Mouse (Mus musculus): Measurements from ENCODE around the gene Frem3.

Frem3 gene

DNA sequence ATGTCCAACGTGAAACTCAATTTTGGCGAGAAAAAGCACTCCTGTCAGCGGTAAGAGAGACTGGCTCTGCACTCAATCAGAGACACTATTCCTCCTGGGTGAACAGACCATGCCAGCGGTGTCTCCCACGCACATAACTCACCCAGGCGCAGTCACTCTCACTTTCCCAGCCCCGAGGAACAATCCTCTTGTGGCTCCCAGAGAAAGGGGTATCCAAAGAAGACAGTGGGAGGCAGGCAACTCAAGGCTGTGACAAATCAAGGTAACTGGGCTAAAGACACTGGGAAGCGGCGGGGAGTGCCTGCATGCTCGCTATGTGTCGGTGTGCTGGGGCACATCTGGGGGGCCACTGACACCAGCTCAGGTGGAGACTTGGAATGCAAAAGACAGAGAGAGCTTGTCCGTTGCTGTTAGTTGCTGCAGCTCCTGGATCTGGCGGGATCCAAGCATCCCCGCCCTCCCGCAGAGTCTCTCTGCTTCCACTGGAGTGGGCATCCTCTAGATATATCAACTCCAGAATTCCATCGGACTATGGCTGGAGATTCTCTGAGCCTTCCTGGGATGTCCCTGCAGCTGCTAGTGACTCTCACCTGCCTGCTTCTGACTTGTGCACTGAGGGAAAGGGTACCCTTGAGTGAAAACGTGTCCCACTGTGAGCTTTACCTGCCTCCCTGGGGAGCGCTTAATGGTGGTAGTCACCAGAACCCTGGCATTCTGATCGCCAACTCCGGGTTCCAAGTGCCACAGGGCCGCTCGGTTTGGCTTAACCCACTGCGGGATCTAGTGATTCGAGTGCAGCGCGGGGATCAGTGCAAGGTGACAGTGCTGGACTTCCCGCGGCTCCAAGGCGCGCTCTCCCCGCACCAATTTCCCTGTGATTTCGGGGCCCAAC is at the start of gene Frem3:
Gene Frem3, plus strand, starts transcription at position 532 of the 892 bp plus-strand sequence.
- DNase-seq, result no peak

DNA sequence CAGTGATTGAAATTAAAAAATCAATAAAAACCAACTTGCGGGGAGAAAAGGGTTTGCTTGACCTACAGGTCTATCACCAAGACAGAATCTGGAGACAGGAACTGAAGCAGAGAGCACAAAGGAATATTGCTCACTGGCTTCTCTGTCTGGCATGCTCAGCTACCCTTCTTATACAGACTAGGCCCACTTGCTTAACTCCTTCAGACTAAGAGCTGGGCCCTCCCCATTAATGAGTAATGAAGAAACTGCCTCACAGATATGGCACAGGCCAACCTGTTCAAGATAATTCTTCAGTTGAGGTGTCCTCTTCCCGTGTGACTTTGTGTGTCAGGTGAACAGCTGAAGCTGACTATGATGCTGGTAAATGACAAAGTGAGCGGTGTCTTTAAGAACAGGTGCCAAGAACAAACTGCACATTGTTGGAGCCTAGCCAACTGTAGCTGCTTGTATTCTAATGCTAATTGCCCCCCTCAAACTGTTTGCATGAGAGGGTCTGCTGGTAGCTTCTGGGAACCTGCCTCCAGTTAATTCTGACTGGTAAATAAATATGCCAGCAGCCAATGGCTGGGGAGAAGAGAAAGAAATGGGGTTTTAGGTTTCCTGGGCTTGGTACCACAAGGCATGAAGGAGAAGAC is 46.6 kb upstream of the Frem3 start:
- DNase-seq, result no peak

DNA sequence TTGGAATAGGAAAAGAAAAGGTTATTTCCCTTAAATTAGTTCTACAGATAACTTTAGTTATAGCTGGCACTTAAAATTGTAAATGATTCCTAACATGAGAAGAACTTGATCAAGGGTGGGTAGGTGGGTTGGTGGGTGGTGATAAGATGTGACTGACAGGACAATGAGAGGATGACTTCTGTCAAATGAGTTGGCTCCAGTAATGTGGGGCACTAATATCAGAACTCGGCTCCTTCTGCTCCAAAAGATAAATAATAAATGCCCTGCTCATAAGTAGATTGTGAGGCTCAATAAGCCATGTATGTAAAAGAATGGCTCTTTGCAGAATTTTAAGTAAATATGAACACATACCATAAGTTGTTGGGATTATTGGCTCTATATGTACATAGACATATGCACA is 43.4 kb upstream of the Frem3 start:
- DNase-seq, result no peak

DNA sequence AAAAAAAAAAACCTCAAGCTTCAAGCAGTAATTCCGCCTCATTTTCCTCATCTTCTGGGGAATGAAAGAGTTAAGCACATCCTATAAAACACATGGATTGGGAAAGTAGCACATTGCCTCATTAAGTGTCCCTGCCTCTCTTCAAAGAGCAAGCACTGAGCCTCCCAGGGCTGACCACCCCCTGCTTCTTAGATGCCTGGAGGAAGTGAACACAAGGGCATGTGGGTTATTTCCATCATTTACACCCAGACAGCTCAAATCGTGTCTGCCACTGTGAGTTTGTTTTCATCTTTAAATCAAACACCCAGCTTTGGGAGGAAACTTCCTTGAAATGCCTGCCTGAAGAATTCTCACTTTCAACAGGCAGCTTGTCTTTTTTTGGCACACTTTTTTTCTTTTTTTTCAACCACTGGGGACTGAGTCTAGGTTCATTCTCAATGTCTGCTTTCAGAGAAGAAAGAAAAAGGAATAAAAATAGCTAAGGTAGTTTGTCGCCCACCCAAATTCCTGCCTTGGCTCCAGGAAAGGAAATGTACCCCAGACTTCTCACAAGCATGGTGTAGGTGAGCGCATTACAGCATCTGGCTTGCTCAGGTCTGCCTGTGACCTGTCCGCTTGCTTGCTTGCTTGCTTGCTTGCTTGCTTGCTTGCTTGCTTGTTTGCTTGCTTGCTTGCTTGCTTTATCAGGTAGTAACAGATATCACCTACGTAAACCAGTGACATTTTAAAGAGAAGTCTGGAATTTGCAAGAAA is 42.5 kb upstream of the Frem3 start:
- DNase-seq, result no peak

DNA sequence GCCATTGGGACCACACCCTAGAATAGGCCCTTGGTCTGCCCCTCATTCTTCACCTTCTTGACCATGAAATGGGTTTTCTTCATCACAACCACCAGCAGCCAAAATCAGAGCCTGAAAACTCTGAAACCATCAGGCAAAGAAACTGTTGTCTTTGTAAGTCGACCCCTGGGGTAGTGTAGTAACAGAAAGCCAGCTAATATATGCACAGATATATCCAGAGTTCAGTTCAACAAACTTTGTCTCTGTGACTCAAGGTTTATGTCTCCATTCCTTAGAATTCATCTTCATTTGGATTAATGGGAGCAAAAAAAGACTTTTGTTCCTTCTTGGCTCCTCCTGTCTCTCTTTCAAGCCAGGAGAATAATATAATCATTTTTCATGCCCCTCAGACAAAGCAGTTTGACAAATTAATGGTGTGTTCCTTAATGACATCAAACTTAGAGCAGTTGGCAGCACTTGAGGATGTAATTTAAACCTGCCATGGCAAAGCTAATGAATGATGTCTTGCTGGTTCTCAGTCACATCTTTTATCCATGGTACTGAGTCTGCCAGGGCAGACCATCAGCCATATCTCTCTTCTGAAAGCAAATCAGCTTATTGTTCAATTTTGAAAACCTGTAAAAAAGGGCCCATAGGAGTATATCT is 38.3 kb upstream of the Frem3 start:
- no peak for DNase-seq

DNA sequence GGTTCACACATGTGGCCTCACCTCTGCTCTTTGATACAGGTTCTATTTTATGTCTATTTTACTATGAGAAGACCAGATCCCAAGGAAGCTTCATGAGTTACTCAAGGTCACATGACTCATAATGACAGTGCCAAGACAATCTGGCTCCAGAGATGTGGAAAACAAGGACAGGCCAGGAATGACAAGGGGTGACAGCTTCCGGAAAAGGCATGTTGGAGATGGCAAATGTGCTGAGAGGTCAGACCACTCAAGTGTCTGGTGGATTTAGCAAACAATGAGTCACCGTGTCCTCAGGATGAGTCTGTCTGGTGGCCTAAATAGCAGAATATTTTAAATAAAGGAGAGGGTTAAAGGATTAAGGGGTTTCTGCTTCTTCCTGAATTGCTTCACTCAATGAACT is 33.8 kb upstream of the Frem3 start:
- DNase-seq, result peak; percentile 2

DNA sequence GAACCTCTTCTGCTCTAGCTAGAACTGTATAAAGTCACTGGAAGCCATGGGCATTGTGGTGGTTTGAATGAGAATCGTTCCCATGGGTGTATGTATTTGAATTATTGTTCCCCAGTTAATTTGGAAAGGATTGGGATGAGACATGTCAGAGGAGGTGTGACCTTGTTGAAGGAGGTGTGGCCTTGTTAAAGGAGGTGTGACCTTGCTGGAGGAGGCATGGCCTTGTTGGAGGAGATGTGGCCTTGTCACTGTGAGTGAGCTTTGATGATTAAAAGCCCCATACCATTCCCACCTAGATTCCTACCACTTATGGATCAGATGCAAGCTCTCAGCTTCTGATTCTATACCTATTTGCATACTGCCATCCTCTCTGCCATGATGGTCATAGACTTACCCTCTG is 31.8 kb upstream of the Frem3 start:
- no peak for DNase-seq

DNA sequence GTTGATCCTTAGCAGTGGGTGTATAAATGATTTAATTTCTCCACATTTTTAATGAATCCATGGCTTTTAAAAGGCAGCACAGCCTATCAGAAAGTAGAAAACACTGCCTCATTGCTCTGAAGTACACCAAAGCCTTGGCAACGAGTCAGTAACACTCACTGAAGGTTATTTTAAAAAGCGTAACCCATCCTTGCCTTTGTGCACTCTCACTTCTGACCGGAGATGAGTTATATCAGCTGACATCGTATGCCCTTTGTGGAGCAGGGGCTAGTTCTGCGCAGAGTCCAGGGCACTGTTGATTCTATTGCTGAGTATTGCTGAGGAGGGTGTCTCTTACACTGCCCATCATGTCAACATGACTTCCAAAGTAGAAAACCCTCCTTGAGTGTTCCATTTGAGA is 18.3 kb upstream of the Frem3 start:
- DNase-seq, result no peak

DNA sequence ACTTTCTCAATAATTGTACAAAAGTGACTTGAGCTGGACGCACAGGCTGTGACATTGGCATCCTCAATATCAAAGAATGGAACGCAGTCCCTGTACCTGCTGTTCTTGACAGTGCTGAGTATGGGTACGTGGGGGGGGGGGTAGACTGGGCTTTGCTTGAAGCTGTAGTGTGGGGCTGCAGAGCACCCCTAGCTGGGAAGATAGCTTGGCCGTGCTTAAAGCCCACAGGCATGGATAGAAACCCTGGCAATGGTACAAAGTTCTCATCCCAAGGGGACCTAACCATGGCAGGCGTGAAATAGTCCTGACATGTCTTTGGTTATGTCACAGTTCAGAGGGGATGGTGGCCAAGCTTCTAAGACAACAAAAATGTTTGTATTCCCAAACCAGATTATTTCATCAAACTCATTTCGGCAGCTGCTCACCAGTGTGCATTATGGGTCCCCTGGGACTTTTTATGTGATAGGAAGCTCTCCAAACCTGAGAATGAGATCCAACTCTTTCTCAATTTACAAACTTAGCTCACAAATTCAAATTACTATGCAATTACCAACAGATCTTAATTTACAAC is 10.2 kb upstream of the Frem3 start:
- DNase-seq, result peak; percentile 24

DNA sequence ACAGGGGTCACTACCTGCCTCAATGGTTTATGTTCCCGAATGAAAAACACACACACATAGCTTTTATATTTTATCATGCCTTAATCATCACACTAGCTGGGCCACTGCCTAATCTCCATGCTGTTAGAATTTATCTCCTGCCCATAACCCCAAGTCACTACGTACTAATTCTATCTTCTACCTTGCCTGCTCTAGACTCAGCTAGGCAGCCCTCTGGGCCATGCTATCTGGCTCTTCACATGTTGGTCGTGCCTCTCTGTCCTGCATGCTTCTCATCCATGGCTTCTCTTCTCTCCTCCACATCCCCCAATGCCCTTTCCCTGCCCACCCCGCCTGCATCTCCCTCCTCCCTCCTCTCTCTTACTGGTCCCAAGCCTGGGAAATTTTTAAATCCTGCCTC is 9.0 kb upstream of the Frem3 start:
- no peak for DNase-seq

DNA sequence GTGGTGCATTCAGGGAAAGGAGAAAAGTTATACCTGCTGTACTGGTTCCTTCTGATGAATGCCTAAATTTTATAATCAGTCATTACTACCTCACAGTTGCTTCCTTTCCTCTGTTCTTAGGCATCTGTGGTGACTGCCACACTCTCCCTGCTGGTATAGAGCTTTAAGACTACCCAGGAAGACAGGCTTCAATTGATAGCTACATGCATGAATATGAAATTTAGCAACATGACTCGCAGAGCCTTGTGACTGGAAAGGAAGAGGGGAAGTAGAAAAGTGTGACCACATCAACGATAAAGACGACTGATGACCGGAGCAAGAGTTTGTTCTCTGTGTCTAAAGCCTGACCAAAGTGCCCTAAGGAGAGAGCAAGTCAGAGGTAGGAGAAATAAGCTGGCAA is 3.8 kb upstream of the Frem3 start:
- DNase-seq, result no peak

DNA sequence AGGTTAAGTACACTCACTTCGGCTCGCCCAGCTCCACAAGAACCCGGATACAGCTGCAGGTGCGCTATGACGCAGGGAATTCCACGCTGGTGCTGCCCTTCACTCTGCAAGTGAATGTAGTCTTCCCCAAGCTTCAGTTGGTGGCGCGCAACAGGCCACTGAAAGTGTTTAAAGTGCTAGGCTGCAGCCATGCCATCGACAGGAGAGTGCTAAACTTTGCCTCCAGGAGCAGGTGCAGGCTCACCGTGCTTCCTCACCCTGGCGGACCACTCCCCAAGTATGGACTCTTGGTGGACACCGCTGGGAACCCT is 516 bp downstream of the Frem3 start:
- DNase-seq, result no peak

DNA sequence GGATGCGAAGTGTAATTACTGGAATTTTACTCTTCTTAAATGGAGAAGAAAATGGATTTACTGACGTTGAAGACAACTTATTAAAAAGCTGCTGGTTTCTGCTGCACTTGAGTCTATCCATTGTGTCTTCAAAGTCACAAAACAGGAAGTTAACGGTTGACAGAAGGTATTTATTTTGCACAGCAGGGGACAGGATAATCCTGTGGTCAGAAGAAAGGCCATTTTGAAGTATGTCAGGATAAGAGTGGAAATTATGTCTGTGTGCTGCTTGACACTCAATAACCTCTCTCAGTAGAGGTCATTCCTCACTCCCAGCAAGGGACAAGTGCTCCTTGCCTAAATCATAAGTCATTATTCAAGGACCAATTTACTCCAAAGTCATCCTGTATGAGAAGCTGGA is 8.9 kb downstream of the Frem3 start:
- no peak for DNase-seq

DNA sequence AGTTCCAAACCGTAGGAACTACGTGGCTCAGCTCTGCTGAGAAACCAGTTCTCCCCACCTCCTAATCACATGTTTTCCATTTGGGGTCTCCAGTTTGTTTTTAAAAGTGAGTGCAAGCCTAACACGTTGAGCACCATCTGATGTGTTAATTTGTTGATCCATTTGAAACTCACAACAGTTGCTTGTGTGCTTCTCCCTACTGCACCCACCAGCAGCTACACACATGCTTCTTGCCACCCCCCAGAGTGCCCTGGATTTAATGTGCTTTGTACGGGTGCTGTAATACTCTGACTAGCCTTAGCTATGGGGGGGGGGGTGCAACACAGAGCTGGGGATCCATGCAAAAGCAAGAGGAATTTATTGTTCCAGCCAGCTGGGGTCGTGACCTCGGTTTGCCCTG is 36.5 kb downstream of the Frem3 start:
- no peak for DNase-seq

DNA sequence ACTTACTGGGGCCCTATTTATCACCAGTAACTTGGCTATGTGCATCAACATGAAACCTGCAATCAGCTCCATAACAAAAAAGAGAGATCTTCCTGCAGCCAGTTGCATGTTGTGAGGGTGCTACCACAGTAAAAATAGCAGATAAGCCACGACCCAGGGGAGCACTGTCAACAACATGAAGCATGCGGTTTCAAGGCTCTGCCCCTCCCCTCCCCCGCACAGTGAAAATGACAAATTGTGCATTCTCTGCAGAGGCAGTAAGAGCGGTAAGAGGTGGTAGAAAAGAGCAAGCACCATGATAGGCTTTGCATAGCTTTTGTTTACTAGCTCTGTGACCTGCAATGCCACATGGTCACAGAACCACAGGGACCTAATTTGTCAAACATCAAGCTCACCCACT is 46.8 kb downstream of the Frem3 start:
- no peak for DNase-seq

DNA sequence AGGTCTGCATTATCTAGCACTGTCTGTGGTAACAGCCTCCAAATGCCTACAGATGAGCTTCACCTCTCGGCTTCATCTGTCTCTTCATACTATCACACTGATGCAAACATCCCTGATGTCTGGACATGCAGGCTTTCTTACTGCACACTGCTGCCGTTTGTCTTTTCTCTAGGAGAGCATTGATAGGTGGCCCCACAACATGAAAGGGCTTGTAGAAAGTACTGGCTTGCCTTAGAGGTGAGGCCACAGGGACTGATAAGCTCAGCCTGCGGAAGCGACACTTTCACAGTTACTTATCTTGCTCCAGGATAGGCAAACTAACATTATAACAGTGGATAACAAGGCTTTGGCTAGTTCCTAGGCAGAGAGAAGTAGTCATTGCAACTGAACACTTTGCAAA is 50.2 kb downstream of the Frem3 start:
- no peak for DNase-seq

DNA sequence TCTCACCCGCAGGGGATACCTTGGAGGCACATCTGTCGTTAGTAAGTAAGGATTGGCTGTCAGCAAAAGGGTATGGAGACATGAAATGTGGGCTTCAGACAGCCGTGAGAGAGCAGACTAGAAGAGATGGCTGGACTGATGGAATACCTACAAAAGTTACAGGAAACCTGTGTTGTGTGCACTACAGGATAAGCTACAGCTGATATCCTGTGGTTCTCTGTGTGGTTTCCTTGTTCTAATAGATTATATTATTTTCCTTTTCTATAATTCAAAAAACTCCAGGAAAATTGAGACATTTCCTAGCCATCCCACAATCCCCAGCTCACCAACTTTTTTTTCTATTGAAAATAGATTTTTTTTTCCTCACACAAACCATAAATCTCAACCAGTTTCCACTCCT is 52.6 kb downstream of the Frem3 start:
- DNase-seq, result no peak

DNA sequence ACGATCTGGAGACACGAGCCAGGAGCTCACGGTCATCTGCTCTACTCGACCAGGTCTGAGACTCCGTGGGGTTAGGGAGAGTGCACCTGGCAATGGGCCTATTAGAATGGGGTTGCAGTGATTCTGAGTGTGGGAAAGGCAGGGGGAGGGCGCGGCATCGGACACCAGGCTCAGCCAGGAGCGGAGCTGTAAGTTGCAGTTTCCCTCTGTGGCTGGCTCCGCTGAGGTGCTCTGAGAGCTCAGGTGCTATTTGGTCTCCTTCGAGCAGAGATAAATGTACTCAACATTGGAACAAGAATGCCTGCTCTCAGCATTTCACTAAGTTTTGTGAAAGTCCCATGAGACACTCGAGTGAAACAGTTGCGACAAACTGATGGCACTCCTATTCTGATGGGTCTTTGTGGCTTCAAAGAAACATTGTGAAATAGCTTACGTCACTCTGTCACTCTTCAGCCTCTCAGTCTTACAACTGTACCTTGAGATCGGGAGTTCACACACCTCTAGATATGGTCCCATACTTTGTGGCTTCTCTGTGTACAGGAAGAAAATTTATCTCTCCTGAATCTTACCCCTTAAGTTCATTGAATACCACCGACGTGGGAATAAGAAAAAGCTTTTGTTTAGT is 58.5 kb downstream of the Frem3 start:
- no peak for DNase-seq

DNA sequence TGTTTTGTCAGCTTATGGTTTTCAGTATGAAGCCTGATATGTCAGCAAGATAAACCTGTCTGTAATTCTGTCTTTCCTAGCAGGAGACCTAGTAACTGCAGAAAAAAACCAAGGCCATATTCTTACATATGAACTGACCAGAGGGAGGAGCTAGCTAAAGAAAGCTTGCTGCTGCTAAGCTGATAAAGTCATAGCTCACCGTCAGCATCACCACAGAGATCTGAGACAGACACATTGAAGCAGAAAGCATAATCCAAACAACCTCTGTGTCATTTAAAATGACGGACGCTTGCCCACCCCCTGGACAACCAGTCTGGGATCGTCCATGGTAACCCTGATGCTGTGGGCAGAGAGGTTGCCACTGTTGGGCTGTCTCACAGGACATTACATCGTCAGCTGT is 71.7 kb downstream of the Frem3 start:
- DNase-seq, result no peak

DNA sequence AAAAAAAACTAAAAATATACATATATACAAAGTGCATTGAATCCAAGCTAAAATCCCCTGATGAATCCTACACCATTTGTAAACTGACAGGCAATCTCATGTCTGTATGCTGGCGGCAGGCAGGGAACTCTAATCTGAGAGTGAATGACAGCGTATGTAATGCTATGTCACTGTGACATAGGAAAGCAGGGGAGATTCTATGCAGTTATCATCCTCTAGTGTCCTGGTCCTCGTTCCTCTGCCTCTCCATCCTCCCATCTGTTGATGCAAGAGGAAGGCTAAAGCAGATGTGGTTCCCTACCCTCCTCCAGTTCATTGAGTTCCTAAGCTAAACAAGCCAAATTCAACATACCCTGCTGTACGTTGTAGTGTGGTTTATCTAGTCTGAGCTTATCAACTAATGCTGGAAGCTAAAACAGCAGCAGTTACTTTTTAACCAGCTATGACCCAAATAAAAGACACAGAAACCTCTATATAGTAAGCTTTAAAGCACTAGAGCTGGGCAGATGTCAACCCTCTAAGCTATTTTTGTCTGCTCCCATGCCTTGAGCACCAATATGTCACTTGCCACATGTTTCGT is 73.0 kb downstream of the Frem3 start:
- DNase-seq, result no peak

DNA sequence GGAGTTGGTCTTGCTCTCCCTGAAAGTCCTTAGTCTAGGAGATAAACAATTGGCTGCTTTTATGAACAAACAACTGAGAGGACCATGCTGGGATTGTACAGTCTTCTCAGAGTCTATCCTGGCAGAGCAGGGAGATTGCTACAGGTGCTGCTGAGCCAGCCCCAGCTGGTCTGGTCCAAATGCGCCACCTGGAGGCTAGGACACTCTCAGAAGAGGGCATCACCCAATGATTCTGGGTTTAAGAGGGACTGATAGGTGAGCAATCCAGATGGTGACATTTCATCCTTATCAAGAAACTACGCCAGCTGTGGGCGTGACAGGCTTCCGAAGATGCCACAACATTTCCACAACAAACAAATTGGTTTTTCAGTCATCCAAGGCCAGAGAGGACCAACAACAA is 77.3 kb downstream of the Frem3 start:
- peak; percentile 72 for DNase-seq

DNA sequence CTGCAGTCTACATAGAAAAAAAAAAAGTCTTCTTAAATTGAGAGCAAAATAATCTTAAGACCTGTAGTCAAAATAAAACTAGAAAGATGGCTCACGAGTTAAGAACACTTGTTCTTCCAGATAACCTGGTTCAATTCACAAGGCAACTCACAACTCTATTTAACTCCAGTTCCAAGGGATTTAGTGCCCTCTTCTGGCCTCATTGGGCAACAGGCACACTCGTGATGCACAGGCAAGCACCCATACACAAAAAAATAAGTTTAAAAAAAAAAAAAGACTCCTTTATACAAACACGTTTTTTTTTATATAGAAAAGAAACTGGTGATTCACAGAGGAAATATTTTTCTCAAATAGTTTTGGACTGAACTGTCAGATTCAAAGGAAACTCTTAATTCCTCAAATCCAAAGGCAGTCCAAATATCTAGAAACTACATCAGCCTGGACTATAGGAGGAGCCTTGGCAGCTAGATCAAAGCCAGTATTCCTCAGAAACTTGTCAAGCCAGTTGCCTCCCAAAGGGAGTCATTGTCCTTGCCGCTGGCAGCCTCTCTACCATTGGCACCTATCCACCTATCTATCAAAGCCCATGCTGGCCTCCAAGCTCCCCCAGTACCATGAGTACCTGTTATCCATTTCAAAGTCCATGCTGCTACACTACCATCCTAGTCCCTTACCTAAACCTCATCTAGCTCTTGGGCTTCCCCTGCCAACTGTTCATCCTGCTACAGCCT is 100.0 kb downstream of the Frem3 start:
- DNase-seq, result peak; percentile 14

All from kidney, postnatal 14 days (tissue).